Mouse (Mus musculus): ENCODE results near the gene Mast1. TPM values are rescaled to one million over a fixed set of nuclear protein-coding genes. Genes with fewer than 3 reads are reported as not detected.
A peak's percentile ranks its signal among the peaks of the same experiment; 100 is the strongest.

The Mast1 gene
- polyA plus RNA-seq, 1 experiment from 2014 or later = 1.4 TPM

DNA sequence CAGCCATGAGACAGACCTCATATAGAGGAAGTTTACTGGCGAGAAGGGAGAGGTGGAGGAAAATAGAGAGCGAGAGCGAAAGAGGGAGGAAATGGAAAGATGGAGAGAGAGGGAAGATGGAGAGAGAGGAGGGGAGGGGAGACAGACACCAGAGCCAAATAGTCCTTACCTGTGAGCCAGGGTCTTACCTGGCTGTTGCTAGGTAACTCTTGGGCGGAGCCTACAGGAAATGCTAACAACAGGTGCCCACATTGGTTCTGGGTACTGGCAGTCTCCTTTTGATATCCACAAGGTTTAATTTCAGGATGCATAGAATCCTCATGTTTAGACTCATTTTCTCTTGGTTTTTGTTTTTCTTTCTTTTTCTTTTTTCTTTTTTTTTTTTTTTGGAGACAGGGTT lies 64.1 kb downstream of the Mast1 start:
- no peak for ATAC-seq (ENCODE audit: insufficient read depth, low FRiP score)
- Histone ChIP-seq H3K4me1 (ENCODE audit: control insufficient read depth, insufficient read depth, low read length) (peaks cover 14% of the 10 kb centered on the region), H3K9ac (ENCODE audit: low read length) (peak overlapping the region; percentile 71), H3K4me2 (ENCODE audit: low read depth, low read length) (peak overlapping the region; percentile 100), H3K4me3 (replicated peaks; ENCODE audit: low read length) (peak overlapping the region; percentile 57), H3K36me3 (ENCODE audit: control insufficient read depth, insufficient read depth, low read length) (peaks cover 3% of the 10 kb centered on the region), H3K27ac (ENCODE audit: low read length) (no peak overlapping the region), H3K9me3 (replicated peaks; ENCODE audit: control insufficient read depth, low read length) (no peaks in the 10 kb centered on the region), H3K27me3 (ENCODE audit: control insufficient read depth, insufficient read depth, low read length) (no peaks in the 10 kb centered on the region)
- 52% methylated on average over 4 of the region's 4 CpGs for WGBS

- H3K4me1 ChIP-seq (ENCODE audit: control insufficient read depth, insufficient read depth, low read length) = peaks cover 14% of the 10 kb centered on the region
- no peaks in the 10 kb centered on the region for H3K27me3 ChIP-seq (ENCODE audit: control insufficient read depth, insufficient read depth, low read length)
- peaks cover 9% of the 10 kb centered on the region for H3K36me3 ChIP-seq (ENCODE audit: control insufficient read depth, insufficient read depth, low read length)
- peak overlapping the region; percentile 100 for H3K4me2 ChIP-seq (ENCODE audit: low read depth, low read length)
- H3K9me3 ChIP-seq (replicated peaks; ENCODE audit: control insufficient read depth, low read length) = no peaks in the 10 kb centered on the region
- WGBS = 2% methylated on average over 54 of the region's 54 CpGs
- peak overlapping the region; percentile 71 for H3K9ac ChIP-seq (ENCODE audit: low read length)
- ATAC-seq (ENCODE audit: insufficient read depth, low FRiP score) = peak; percentile 65; the same call in 1 of the 2 replicates
- no peak overlapping the region for H3K27ac ChIP-seq (ENCODE audit: low read length)
- peak overlapping the region; percentile 57 for H3K4me3 ChIP-seq (replicated peaks; ENCODE audit: low read length)
These were observed 64.7 kb downstream of the Mast1 start for GRCm38 (mm10) chr8:84872309-84872965.

DNA sequence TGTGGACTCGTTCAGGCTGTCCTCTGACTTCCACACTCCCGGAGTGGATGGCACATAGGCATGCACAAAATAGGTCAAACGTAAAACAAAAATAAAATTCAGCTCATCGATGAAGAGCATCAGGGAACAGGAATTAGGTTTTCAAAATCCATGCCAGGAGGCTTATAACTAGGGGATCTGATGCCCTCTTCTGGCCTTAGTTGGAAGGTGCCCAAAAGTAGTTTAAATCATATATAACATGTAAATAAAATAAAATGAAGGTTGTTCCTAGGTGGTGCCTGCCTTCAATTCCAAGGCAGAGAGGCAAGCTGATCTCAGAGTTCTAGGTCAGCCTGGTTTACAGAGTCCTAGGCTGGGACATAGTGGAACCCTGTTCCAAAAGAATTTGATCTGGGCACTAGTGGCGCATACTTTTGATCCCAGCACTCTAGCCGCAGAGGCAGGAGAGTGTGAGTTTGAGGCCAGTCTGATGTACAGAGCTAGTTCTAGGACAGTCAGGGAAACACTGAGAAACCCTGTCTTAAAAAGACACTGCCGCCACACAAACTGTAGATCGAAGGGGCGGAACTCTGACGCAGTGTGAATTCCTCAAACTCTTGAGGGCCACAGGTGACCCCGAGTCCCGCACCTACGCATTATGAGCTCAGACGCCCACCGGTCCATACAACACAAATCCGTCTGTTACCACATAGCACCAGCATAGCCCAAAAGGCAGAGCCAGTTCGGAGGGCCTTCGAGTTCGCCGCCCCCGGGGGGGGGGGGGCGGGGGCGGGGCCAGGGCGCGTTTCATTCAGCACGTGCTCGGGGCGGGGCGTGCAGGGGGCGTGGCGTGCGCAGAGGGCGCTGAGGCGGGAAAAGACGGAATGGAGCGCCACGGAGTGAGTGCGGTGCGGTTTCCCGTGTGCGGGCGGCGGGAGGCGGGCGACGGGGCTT lies 65.5 kb downstream of the Mast1 start, which contains the start of gene Syce2:
Gene Syce2, plus strand, starts transcription at position 736 of the 933 bp plus-strand sequence.
- WGBS = 13% methylated on average over 42 of the region's 46 CpGs
- H3K27me3 ChIP-seq (ENCODE audit: control insufficient read depth, insufficient read depth, low read length) = no peaks in the 10 kb centered on the region
- ATAC-seq (ENCODE audit: insufficient read depth, low FRiP score) = peak; percentile 76; the same call in 1 of the 2 replicates

More for the DNA sequence above, 65.5 kb downstream of the Mast1 start, which contains the start of gene Syce2:
- peak within 1 kb of the TSS; percentile 71 for H3K9ac ChIP-seq (ENCODE audit: low read length)
- peak within 1 kb of the TSS; percentile 27; the same call in 1 of the 2 replicates for H3K27ac ChIP-seq (ENCODE audit: low read length)
- no peaks in the 10 kb centered on the region for H3K9me3 ChIP-seq (replicated peaks; ENCODE audit: control insufficient read depth, low read length)
- peaks cover 11% of the 10 kb centered on the region for H3K36me3 ChIP-seq (ENCODE audit: control insufficient read depth, insufficient read depth, low read length)
- H3K4me3 ChIP-seq (replicated peaks; ENCODE audit: low read length) = peak within 1 kb of the TSS; percentile 57
- peak within 1 kb of the TSS; percentile 100 for H3K4me2 ChIP-seq (ENCODE audit: low read depth, low read length)
- H3K4me1 ChIP-seq (ENCODE audit: control insufficient read depth, insufficient read depth, low read length) = peaks cover 14% of the 10 kb centered on the region

Small RNA genes lying within 50 kb of the gene (microRNA-seq; reads per million reads assigned to microRNA genes)
- gene Gm24197 (not detected), gene Mir7069 (2.8 reads per million, percentile 15 among the genes with 10 or more reads in this experiment)

Other genes with a start within 250 kb of the Mast1 start
- 14.4 and 14.5 TPM in 2 replicates for gene Nacc1, start 249.5 kb downstream of the Mast1 start, polyA plus RNA-seq (2015; fragmentation: Nextera tagmentation; extraction: Ambion mirVana)
- 6.0 and 8.3 TPM in 2 replicates for gene Lyl1, start 235.9 kb downstream of the Mast1 start, polyA plus RNA-seq (2015; fragmentation: Nextera tagmentation; extraction: Ambion mirVana)
- 3.2 and 4.1 TPM in 2 replicates for gene G430095P16Rik, start 214.4 kb downstream of the Mast1 start, polyA plus RNA-seq (2015; fragmentation: Nextera tagmentation; extraction: Ambion mirVana)
- 36.5 and 37.8 TPM in 2 replicates for gene Nfix, start 137.0 kb downstream of the Mast1 start, polyA plus RNA-seq (2015; fragmentation: Nextera tagmentation; extraction: Ambion mirVana)
- 6.0 and 7.2 TPM in 2 replicates for gene Dand5, start 114.5 kb downstream of the Mast1 start, polyA plus RNA-seq (2015; fragmentation: Nextera tagmentation; extraction: Ambion mirVana)
- gene Gadd45gip1, start 105.8 kb downstream of the Mast1 start, polyA plus RNA-seq (2015; fragmentation: Nextera tagmentation; extraction: Ambion mirVana) = 42.0 and 49.5 TPM in 2 replicates
- gene Rad23a, start 96.7 kb downstream of the Mast1 start, polyA plus RNA-seq (2015; fragmentation: Nextera tagmentation; extraction: Ambion mirVana) = 106 and 122 TPM in 2 replicates
- gene Calr, start 90.4 kb downstream of the Mast1 start, polyA plus RNA-seq (2015; fragmentation: Nextera tagmentation; extraction: Ambion mirVana) = 1,028 and 1,118 TPM in 2 replicates
- gene Farsa, start 80.4 kb downstream of the Mast1 start, polyA plus RNA-seq (2015; fragmentation: Nextera tagmentation; extraction: Ambion mirVana) = 85.9 and 91.5 TPM in 2 replicates
- gene Syce2, start 65.2 kb downstream of the Mast1 start, polyA plus RNA-seq (2015; fragmentation: Nextera tagmentation; extraction: Ambion mirVana) = 44.9 and 49.0 TPM in 2 replicates
- 41.1 and 45.8 TPM in 2 replicates for gene Gcdh, start 43.4 kb downstream of the Mast1 start, polyA plus RNA-seq (2015; fragmentation: Nextera tagmentation; extraction: Ambion mirVana)
- gene Klf1, start 35.4 kb downstream of the Mast1 start, polyA plus RNA-seq (2015; fragmentation: Nextera tagmentation; extraction: Ambion mirVana) = 15.7 and 18.4 TPM in 2 replicates
- gene Dnase2a, start 28.8 kb downstream of the Mast1 start, polyA plus RNA-seq (2015; fragmentation: Nextera tagmentation; extraction: Ambion mirVana) = 14.0 and 14.4 TPM in 2 replicates
- 0.19 and 0.28 TPM in 2 replicates for gene Rtbdn, start 9.6 kb upstream of the Mast1 start, polyA plus RNA-seq (2015; fragmentation: Nextera tagmentation; extraction: Ambion mirVana)
- gene Gm49661, start 32.1 kb upstream of the Mast1 start, polyA plus RNA-seq (2015; fragmentation: Nextera tagmentation; extraction: Ambion mirVana) = not detected in 2 replicates
- gene Prdx2, start 32.2 kb upstream of the Mast1 start, polyA plus RNA-seq (2015; fragmentation: Nextera tagmentation; extraction: Ambion mirVana) = 584 and 593 TPM in 2 replicates
- gene Rnaseh2a, start 32.4 kb upstream of the Mast1 start, polyA plus RNA-seq (2015; fragmentation: Nextera tagmentation; extraction: Ambion mirVana) = 97.5 and 108 TPM in 2 replicates
- gene Junb, start 41.4 kb upstream of the Mast1 start, polyA plus RNA-seq (2015; fragmentation: Nextera tagmentation; extraction: Ambion mirVana) = 21.6 and 25.8 TPM in 2 replicates
- gene Hook2, start 53.2 kb upstream of the Mast1 start, polyA plus RNA-seq (2015; fragmentation: Nextera tagmentation; extraction: Ambion mirVana) = 50.0 TPM in 2 replicates
- 0.30 and 0.42 TPM in 2 replicates for gene Best2, start 77.2 kb upstream of the Mast1 start, polyA plus RNA-seq (2015; fragmentation: Nextera tagmentation; extraction: Ambion mirVana)
- gene Asna1, start 87.9 kb upstream of the Mast1 start, polyA plus RNA-seq (2015; fragmentation: Nextera tagmentation; extraction: Ambion mirVana) = 108 and 110 TPM in 2 replicates
- gene Trir, start 89.5 kb upstream of the Mast1 start, polyA plus RNA-seq (2015; fragmentation: Nextera tagmentation; extraction: Ambion mirVana) = 63.4 and 64.0 TPM in 2 replicates
- gene Tnpo2, start 99.6 kb upstream of the Mast1 start, polyA plus RNA-seq (2015; fragmentation: Nextera tagmentation; extraction: Ambion mirVana) = 28.6 and 31.0 TPM in 2 replicates
- 28.1 and 29.9 TPM in 2 replicates for gene Fbxw9, start 122.7 kb upstream of the Mast1 start, polyA plus RNA-seq (2015; fragmentation: Nextera tagmentation; extraction: Ambion mirVana)
- gene Gm5741, start 130.6 kb upstream of the Mast1 start, polyA plus RNA-seq (2015; fragmentation: Nextera tagmentation; extraction: Ambion mirVana) = 0.53 TPM in 1 of 2 replicates, not detected in the other
- gene Dhps, start 134.4 kb upstream of the Mast1 start, polyA plus RNA-seq (2015; fragmentation: Nextera tagmentation; extraction: Ambion mirVana) = 47.1 TPM in 2 replicates
- 116 and 131 TPM in 2 replicates for gene Wdr83os, start 143.4 kb upstream of the Mast1 start, polyA plus RNA-seq (2015; fragmentation: Nextera tagmentation; extraction: Ambion mirVana)
- 36.8 and 46.1 TPM in 2 replicates for gene Wdr83, start 143.9 kb upstream of the Mast1 start, polyA plus RNA-seq (2015; fragmentation: Nextera tagmentation; extraction: Ambion mirVana)
- 59.8 and 61.3 TPM in 2 replicates for gene Man2b1, start 145.9 kb upstream of the Mast1 start, polyA plus RNA-seq (2015; fragmentation: Nextera tagmentation; extraction: Ambion mirVana)
- 3.0 and 4.0 TPM in 2 replicates for gene Zfp791, start 185.7 kb upstream of the Mast1 start, polyA plus RNA-seq (2015; fragmentation: Nextera tagmentation; extraction: Ambion mirVana)
- not detected in 2 replicates for gene Cks1brt, start 214.6 kb upstream of the Mast1 start, polyA plus RNA-seq (2015; fragmentation: Nextera tagmentation; extraction: Ambion mirVana)

Measured in stomach, embryonic 16.5 days (tissue).